Mouse (Mus musculus): ENCODE measurements at regions not wholly inside any gene's neighbourhood (a gene's known extent, or its start where the extent isn't known, plus 50 kb on each side); places are given as distances from the start of the nearest gene placed in this dataset.

DNA sequence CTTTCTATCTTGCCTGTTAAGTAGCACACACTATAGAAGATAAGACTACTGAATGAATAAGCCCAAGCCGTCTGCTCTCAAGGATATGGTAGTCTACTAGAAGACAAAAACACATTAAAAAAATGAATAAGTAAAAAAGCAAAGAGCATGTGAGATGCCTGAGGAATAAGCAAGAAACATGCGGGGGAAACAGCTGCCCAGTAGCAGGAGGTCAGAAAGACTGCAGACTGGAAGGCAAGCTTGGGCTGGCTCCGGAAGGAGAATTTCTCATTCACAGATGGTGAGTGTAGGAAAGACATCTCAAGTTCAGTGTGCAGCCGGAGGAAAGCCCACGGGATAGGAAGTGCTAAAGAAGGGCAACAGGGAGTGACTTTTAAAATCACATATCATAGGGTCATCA, 713.4 kb downstream of the Slc22a22 start:
- Histone ChIP-seq H3K4me1 (peaks cover 8% of the 10 kb centered on the region), H3K36me3 (no peaks in the 10 kb centered on the region), H3K27ac (no peak overlapping the region), H3K4me2 (no peak overlapping the region), H3K27me3 (no peaks in the 10 kb centered on the region), H3K9ac (no peak overlapping the region), H3K4me3 (no peak overlapping the region), H3K9me3 (no peaks in the 10 kb centered on the region)
- WGBS: 53% methylated on average over 5 of the region's 5 CpGs
- ATAC-seq (ENCODE audit: insufficient number of reproducible peaks, insufficient read depth, low FRiP score, low TSS enrichment, low read depth): no peak

GRCm38 (mm10) chr15:56746698-56747097, 730.7 kb downstream of the Slc22a22 start:
- no peaks in the 10 kb centered on the region for H3K27me3 ChIP-seq
- no peak overlapping the region for H3K9ac ChIP-seq
- 77% methylated on average over 1 of the region's 1 CpGs for WGBS
- H3K4me2 ChIP-seq: no peak overlapping the region
- H3K9me3 ChIP-seq: no peaks in the 10 kb centered on the region
- H3K27ac ChIP-seq: no peak overlapping the region
- ATAC-seq (ENCODE audit: insufficient number of reproducible peaks, insufficient read depth, low FRiP score, low TSS enrichment, low read depth): no peak
- H3K4me3 ChIP-seq: no peak overlapping the region
- H3K4me1 ChIP-seq: no peaks in the 10 kb centered on the region; the same call in 1 of the 2 replicates
- H3K36me3 ChIP-seq: no peaks in the 10 kb centered on the region

DNA sequence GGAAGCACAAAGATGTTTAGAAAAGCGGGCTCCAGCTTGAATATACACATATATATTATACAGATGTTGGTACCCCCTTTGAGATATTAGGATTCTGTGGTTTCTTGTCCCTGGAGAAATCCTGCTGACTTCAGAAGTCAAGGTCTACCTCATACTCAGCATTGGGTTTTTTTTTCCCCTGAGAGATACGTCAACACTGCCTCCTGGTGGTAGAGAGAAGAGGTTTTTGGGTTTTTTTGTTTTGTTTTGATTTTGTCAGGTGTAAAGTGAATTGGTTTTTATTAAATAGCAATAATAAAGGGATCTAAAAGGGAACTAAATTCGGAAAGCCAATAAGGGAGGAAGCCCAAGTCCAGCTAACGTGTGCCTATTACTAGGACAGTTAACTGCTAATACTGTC, 732.5 kb downstream of the Slc22a22 start:
- Histone ChIP-seq H3K4me1 (no peaks in the 10 kb centered on the region; the same call in 1 of the 2 replicates), H3K27me3 (no peaks in the 10 kb centered on the region), H3K27ac (no peak overlapping the region), H3K36me3 (no peaks in the 10 kb centered on the region), H3K9ac (no peak overlapping the region), H3K9me3 (no peaks in the 10 kb centered on the region), H3K4me2 (no peak overlapping the region), H3K4me3 (no peak overlapping the region)
- ATAC-seq (ENCODE audit: insufficient number of reproducible peaks, insufficient read depth, low FRiP score, low TSS enrichment, low read depth): no peak
- 34% methylated on average over 4 of the region's 4 CpGs for WGBS

Measured in embryonic facial prominence, embryonic 13.5 days (tissue).